ENCODE assay signal across 7 mouse cellular contexts in the genomic region with DNA sequence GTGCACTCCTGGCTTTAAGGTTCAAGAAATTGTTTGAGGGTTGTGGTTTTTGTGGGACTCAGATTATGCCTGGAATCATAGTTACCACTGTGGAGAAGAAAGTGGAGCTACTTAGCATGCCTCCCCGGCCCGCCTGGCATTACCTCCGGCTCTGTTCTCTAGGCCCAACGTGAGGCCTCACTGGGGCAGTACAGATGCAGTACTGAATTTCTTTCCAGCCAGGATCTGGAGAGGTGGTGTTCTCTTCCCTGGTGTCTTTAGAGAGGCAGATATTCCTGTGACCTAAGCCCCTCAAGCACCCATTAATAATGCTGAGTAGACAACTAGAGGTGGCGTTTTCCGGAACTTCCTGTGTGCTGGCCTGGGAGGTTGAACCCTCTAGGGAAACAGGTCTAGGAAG. TPM values are rescaled to one million over a fixed set of nuclear protein-coding genes. Genes with fewer than 3 reads are reported as not detected.
DNase-seq lines count a peak whose midpoint lies in the region; ATAC-seq and TF ChIP-seq lines count a peak whose summit lies in the region.

No protein-coding gene starts in this region.

- TF ChIP-seq EP300 in liver, embryonic 14.5 days (IDR thresholded peaks at IDR 0.05; ENCODE audit: low read depth) = no peak

- TF ChIP-seq CTCF in C2C12 (IDR thresholded peaks at IDR 0.05; ENCODE audit: control insufficient read depth, insufficient read depth, insufficient read length) = no peak
- no peak for TF ChIP-seq CTCF in liver, embryonic 14.5 days (IDR thresholded peaks at IDR 0.05; ENCODE audit: low read depth)

- H3ac ChIP-seq in C2C12 (ENCODE audit: control insufficient read depth, insufficient read length, low read depth) = peak overlapping the region; percentile 10

- DNase-seq in 3134 (ENCODE audit: extremely low read depth, insufficient read length, low spot score) = peak; percentile 39
- DNase-seq in forebrain, embryonic 14.5 days (ENCODE audit: low spot score) = peak; percentile 6
- DNase-seq in liver, embryonic 14.5 days (ENCODE audit: low read depth in 3 of 3, low spot score in 3 of 3) = no peak
- DNase-seq in thymus, postnatal 36 days = no peak
- DNase-seq in adrenal gland, adult 18-20 months (ENCODE audit: low spot score in 2 of 2) = no peak

- no peak overlapping the region for H3K27ac ChIP-seq in forebrain, embryonic 14.5 days (ENCODE audit: low read depth, low read length)
- no peak overlapping the region for H3K27ac ChIP-seq in liver, embryonic 14.5 days

- peak overlapping the region; percentile 92 for H3K4me2 ChIP-seq in forebrain, embryonic 14.5 days (ENCODE audit: low read length)
- H3K4me2 ChIP-seq in liver, embryonic 14.5 days (ENCODE audit: low read depth) = peak overlapping the region; percentile 93

- H3K27me3 ChIP-seq in C2C12 (ENCODE audit: control insufficient read depth, insufficient read depth, insufficient read length) = no peaks in the 10 kb centered on the region
- H3K27me3 ChIP-seq in forebrain, embryonic 14.5 days (replicated peaks; ENCODE audit: control insufficient read depth, insufficient read depth, low read length) = no peaks in the 10 kb centered on the region
- H3K27me3 ChIP-seq in liver, embryonic 14.5 days (ENCODE audit: control insufficient read depth, insufficient read depth, low read length) = peaks cover 26% of the 10 kb centered on the region

- WGBS in forebrain, embryonic 14.5 days = 18% methylated on average over 6 of the region's 6 CpGs
- 59% methylated on average over 6 of the region's 6 CpGs for WGBS in liver, embryonic 14.5 days (ENCODE audit: insufficient replicate concordance)

- peaks cover 59% of the 10 kb centered on the region for H3K79me3 ChIP-seq in C2C12 (ENCODE audit: low read depth)

- H3K4me3 ChIP-seq in C2C12 (ENCODE audit: insufficient read depth, poor library complexity, severe bottlenecking) = peak overlapping the region; percentile 94
- H3K4me3 ChIP-seq in forebrain, embryonic 14.5 days (ENCODE audit: low read depth, low read length) = peak overlapping the region; percentile 76
- no peak overlapping the region; a peak in 1 of 4 replicates for H3K4me3 ChIP-seq in liver, embryonic 14.5 days (ENCODE audit: insufficient read depth in 1 of 2, low read depth in 2 of 2, low read length in 2 of 2)

- H3K9me3 ChIP-seq in forebrain, embryonic 14.5 days (replicated peaks; ENCODE audit: control insufficient read depth, low read length) = no peaks in the 10 kb centered on the region
- no peaks in the 10 kb centered on the region for H3K9me3 ChIP-seq in liver, embryonic 14.5 days (ENCODE audit: control insufficient read depth, low read length)

- no peak for ATAC-seq in forebrain, embryonic 14.5 days
- ATAC-seq in liver, embryonic 14.5 days (ENCODE audit: insufficient read depth) = no peak
- no peak for ATAC-seq in megakaryocyte, adult 5-6 weeks (ENCODE audit: poor library complexity, severe bottlenecking)

- peaks cover 3% of the 10 kb centered on the region; the same call in 1 of the 2 replicates for H3K4me1 ChIP-seq in forebrain, embryonic 14.5 days (ENCODE audit: control insufficient read depth, insufficient read depth, low read length)
- H3K4me1 ChIP-seq in liver, embryonic 14.5 days (replicated peaks; ENCODE audit: control insufficient read depth in 2 of 2, insufficient read depth in 2 of 2, low read length in 1 of 2) = peaks cover 0 to 8% of the 10 kb centered on the region in 2 experiments; a peak in 3 of 4 replicates

- H3K36me3 ChIP-seq in C2C12 (ENCODE audit: control insufficient read depth, insufficient read depth) = peaks cover 8% of the 10 kb centered on the region
- no peaks in the 10 kb centered on the region for H3K36me3 ChIP-seq in forebrain, embryonic 14.5 days (ENCODE audit: control insufficient read depth, insufficient read depth, low read length)
- no peaks in the 10 kb centered on the region for H3K36me3 ChIP-seq in liver, embryonic 14.5 days (replicated peaks; ENCODE audit: control insufficient read depth, insufficient read depth, low read depth)

- peaks cover 71% of the 10 kb centered on the region for H3K79me2 ChIP-seq in C2C12 (ENCODE audit: control insufficient read depth, insufficient read depth)

- peak overlapping the region; percentile 88 for H3K9ac ChIP-seq in forebrain, embryonic 14.5 days (ENCODE audit: low read length)
- no peak overlapping the region for H3K9ac ChIP-seq in liver, embryonic 14.5 days (replicated peaks)

TF ChIP-seq in C2C12, 6 proteins besides CTCF, POLR2A, EP300 and RAD21:
- TF ChIP-seq FOSL1 (IDR thresholded peaks at IDR 0.05; ENCODE audit: insufficient read depth, low read length, poor library complexity, severe bottlenecking) (no peak), CEBPB (IDR thresholded peaks at IDR 0.05; ENCODE audit: low read depth) (no peak), MAX (IDR thresholded peaks at IDR 0.05) (no peak), USF1 (IDR thresholded peaks at IDR 0.05; ENCODE audit: low read depth) (no peak), MYOD1 (IDR thresholded peaks at IDR 0.05; ENCODE audit: control insufficient read depth, insufficient read length, low read depth) (no peak), MYOG (IDR thresholded peaks at IDR 0.05; ENCODE audit: control insufficient read depth, extremely low read depth, insufficient read length) (no peak)

RNA-seq across cellular contexts. Expression of gene Sdc1, which starts 2.2 kb away (rescaled TPM):
- polyA plus RNA-seq in C2C12 (2012; fragmentation: generic; extraction: Trizol) = 112 TPM
- polyA plus RNA-seq in forebrain, embryonic 14.5 days (2014; fragmentation: Nextera tagmentation; extraction: Ambion mirVana) = 21.3 and 24.8 TPM in 2 replicates
- polyA plus RNA-seq in liver, embryonic 14.5 days (2012; rRNA removed) = 12.6 and 16.8 TPM in 2 replicates
- 15.5 and 15.8 TPM in 2 replicates for polyA plus RNA-seq in liver, embryonic 14.5 days (2014; fragmentation: Nextera tagmentation; extraction: Ambion mirVana)
- 0.55 and 0.83 TPM in 2 replicates for total RNA-seq in megakaryocyte, adult 5-6 weeks (2015)
- 0.77 and 1.2 TPM in 2 replicates for total RNA-seq in megakaryocyte, adult 5-6 weeks (2017)
- total RNA-seq in adrenal gland, adult 18-20 months (2021) = 10 to 100 TPM in 1 of 2 experiments, 1 to 10 TPM in 1; 7.6 to 15.9 TPM

Comparison
In these comparisons a context has a peak if more than half of its experiments do, and no peak if none do; other contexts are left out.
1. DNase-seq: peak in 3134 (single experiment) and forebrain, embryonic 14.5 days (single experiment); none in liver, embryonic 14.5 days (0 of 3), thymus, postnatal 36 days (0 of 2) and adrenal gland, adult 18-20 months (0 of 2).
2. H3K4me3 ChIP-seq: peak in C2C12 (single experiment) and forebrain, embryonic 14.5 days (single experiment); none in liver, embryonic 14.5 days (0 of 2).